Mouse (Mus musculus): Measurements from ENCODE around the gene Rfx1.

- no peak for TF ChIP-seq MAZ (IDR thresholded peaks at IDR 0.05; ENCODE audit: low read depth, low read length)
- no peak for TF ChIP-seq ZKSCAN1 (IDR thresholded peaks at IDR 0.05; ENCODE audit: borderline replicate concordance, low read depth, low read length)
- TF ChIP-seq EP300 (IDR thresholded peaks at IDR 0.05; ENCODE audit: low read length), result no peak
These were observed 13.4 kb upstream of the Rfx1 start for GRCm38 (mm10) chr8:84053229-84053628.

Data from CH12.LX (cell line).